Mouse (Mus musculus) T-cell, adult 66 days (primary cell): ENCODE results near the gene Hps1. TPM values are rescaled to one million over a fixed set of nuclear protein-coding genes. Genes with fewer than 3 reads are reported as not detected.

Source experiments
- total RNA-seq, 2 experiments: library from RNA; stranded (reverse); gene quantifications; 3 replicates in 1 of 2; 4 replicates in 1 of 2; pipeline ENCODE4 v1.2.4; 2023

Gene Hps1
- 10 to 100 TPM; 34.6 to 35.6 TPM for total RNA-seq

GRCm38 (mm10) chr19:42779531-42780155 lies at the start of gene Hps1:
TSS of gene Hps1 (minus strand) at chr19:42779978.

GRCm38 (mm10) chr19:42752363-42752931 lies 27.3 kb downstream of the Hps1 start, which contains the start of gene Pyroxd2:
TSS of gene Pyroxd2 (minus strand) at chr19:42752775.

Other genes with a start within 250 kb of the Hps1 start
- not detected for gene Loxl4, start 167.2 kb downstream of the Hps1 start, total RNA-seq
- 1 to 10 TPM; 3.6 to 5.4 TPM for gene Pyroxd2, start 27.2 kb downstream of the Hps1 start, total RNA-seq